Mouse (Mus musculus): ENCODE results near the gene Arhgap23.

Arhgap23 gene

GRCm38 (mm10) chr11:97463166-97463565 lies 47.8 kb downstream of the Arhgap23 start:
- DNase-seq (ENCODE audit: low spot score in 2 of 2): no peak

GRCm38 (mm10) chr11:97463991-97464390 lies 48.7 kb downstream of the Arhgap23 start:
- no peak for DNase-seq (ENCODE audit: low spot score in 2 of 2)

GRCm38 (mm10) chr11:97465957-97466356 lies 50.6 kb downstream of the Arhgap23 start:
- no peak for DNase-seq (ENCODE audit: low spot score in 2 of 2)

- DNase-seq (ENCODE audit: low spot score in 2 of 2): no peak
Measured at GRCm38 (mm10) chr11:97466444-97467160, 51.3 kb downstream of the Arhgap23 start.

- DNase-seq (ENCODE audit: low spot score in 2 of 2): peak in 1 of 2 experiments; percentile 77
Measured at GRCm38 (mm10) chr11:97468639-97469287, 53.4 kb downstream of the Arhgap23 start.

GRCm38 (mm10) chr11:97469828-97470227 lies 54.5 kb downstream of the Arhgap23 start:
- no peak for DNase-seq (ENCODE audit: low spot score in 2 of 2)

- no peak for DNase-seq (ENCODE audit: low spot score in 2 of 2)
Measured at GRCm38 (mm10) chr11:97471276-97471675, 55.9 kb downstream of the Arhgap23 start.

GRCm38 (mm10) chr11:97476334-97477095 lies 61.2 kb downstream of the Arhgap23 start:
- DNase-seq (ENCODE audit: low spot score in 2 of 2): peak in 1 of 2 experiments; percentile 66

- no peak for DNase-seq (ENCODE audit: low spot score in 2 of 2)
Measured at GRCm38 (mm10) chr11:97477431-97477830, 62.1 kb downstream of the Arhgap23 start.

GRCm38 (mm10) chr11:97478345-97478744 lies 63.0 kb downstream of the Arhgap23 start:
- no peak for DNase-seq (ENCODE audit: low spot score in 2 of 2)

- DNase-seq (ENCODE audit: low spot score in 2 of 2): no peak
Measured at GRCm38 (mm10) chr11:97479085-97479484, 63.8 kb downstream of the Arhgap23 start.

GRCm38 (mm10) chr11:97479824-97480223 lies 64.5 kb downstream of the Arhgap23 start:
- no peak for DNase-seq (ENCODE audit: low spot score in 2 of 2)

GRCm38 (mm10) chr11:97485661-97486060 lies 70.3 kb downstream of the Arhgap23 start:
- no peak for DNase-seq (ENCODE audit: low spot score in 2 of 2)

- no peak for DNase-seq (ENCODE audit: low spot score in 2 of 2)
Measured at GRCm38 (mm10) chr11:97487656-97488055, 72.3 kb downstream of the Arhgap23 start.

GRCm38 (mm10) chr11:97489589-97490324 lies 74.4 kb downstream of the Arhgap23 start:
- DNase-seq (ENCODE audit: low spot score in 2 of 2): peak in 1 of 2 experiments; percentile 68

GRCm38 (mm10) chr11:97491640-97492039 lies 76.3 kb downstream of the Arhgap23 start:
- DNase-seq (ENCODE audit: low spot score in 2 of 2): no peak

GRCm38 (mm10) chr11:97492836-97493235 lies 77.5 kb downstream of the Arhgap23 start:
- no peak for DNase-seq (ENCODE audit: low spot score in 2 of 2)

- no peak for DNase-seq (ENCODE audit: low spot score in 2 of 2)
Measured at GRCm38 (mm10) chr11:97497543-97497942, 82.2 kb downstream of the Arhgap23 start.

- DNase-seq (ENCODE audit: low spot score in 2 of 2): no peak
Measured at GRCm38 (mm10) chr11:97499865-97500719, 84.8 kb downstream of the Arhgap23 start, which contains the start of gene 4933428G20Rik. Gene 4933428G20Rik, minus strand, starts transcription at chr11:97500340.

- DNase-seq (ENCODE audit: low spot score in 2 of 2): no peak
Measured at GRCm38 (mm10) chr11:97500720-97501448, 85.6 kb downstream of the Arhgap23 start.
